Mouse (Mus musculus) liver, adult 2 months (tissue): ENCODE data around the gene Nup205.

Source experiments
- CTCF ChIP-seq: fragments of 200-500 bp; IDR thresholded peaks from 2 replicates; pipeline ENCODE4 v1.5.1; 2011; ENCODE audit warnings: low read depth, low read length, control low read depth
- POLR2A ChIP-seq: fragments of 200-500 bp; IDR thresholded peaks from 2 replicates; pipeline ENCODE4 v1.6.1; 2011; ENCODE audit warnings: low read length, control low read depth; ENCODE audit not compliant: insufficient read depth; ENCODE audit errors: extremely low read depth

- TF ChIP-seq CTCF (no peak), POLR2A (no peak)
Measured at GRCm38 (mm10) chr6:35173181-35173580, 4.0 kb upstream of the Nup205 start.
